ENCODE assay signal across 33 mouse cellular contexts in the genomic region with DNA sequence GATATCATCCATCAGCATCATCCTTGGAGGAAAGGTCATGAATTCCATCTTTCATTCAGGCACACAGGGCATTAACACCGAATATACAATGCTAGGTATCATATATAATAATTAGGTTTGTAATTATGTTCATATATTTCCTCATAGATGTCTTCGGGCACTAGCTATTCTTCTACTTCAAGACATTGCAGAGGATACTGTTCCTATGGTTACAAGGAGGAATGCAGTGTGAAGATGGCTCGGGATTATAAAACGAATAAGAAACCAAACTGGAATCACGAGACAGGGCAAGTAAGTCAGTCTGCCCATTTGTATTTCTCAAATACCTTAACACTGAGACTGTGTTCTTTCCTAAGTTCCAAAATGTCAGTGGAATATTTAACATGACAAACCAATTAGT.
DNase-seq lines count a peak whose midpoint lies in the region; ATAC-seq lines count a peak whose summit lies in the region.
"Had no signal": no experiment of that assay in that cellular context is flagged by ENCODE, and none has a peak within 500 bp of the region (broad histone marks: within the 10 kb centered on the region; RNA-seq: fewer than 3 reads in every experiment).

No protein-coding gene starts in this region.

- no peak overlapping the region for H3K4me3 ChIP-seq in hindbrain, embryonic 13.5 days
- no peak overlapping the region for H3K4me3 ChIP-seq in hindbrain, embryonic 16.5 days (ENCODE audit: low read length)
- no peak overlapping the region for H3K4me3 ChIP-seq in midbrain, embryonic 15.5 days
- no peak overlapping the region for H3K4me3 ChIP-seq in midbrain, embryonic 10.5 days
- no peak overlapping the region for H3K4me3 ChIP-seq in neural tube, embryonic 14.5 days (ENCODE audit: low read depth, low read length)
- no peak overlapping the region for H3K4me3 ChIP-seq in heart, embryonic 10.5 days
- H3K4me3 ChIP-seq: embryonic facial prominence, embryonic 10.5 days; embryonic facial prominence, embryonic 13.5 days; erythroblast, embryonic 14.5 days; forebrain, embryonic 12.5 days; gastrocnemius, adult 2 months; heart, embryonic 12.5 days; heart, embryonic 15.5 days; hindbrain, embryonic 10.5 days; hindbrain, embryonic 15.5 days had no signal

- no peak overlapping the region for H3K9ac ChIP-seq in hindbrain, embryonic 13.5 days
- no peak overlapping the region for H3K9ac ChIP-seq in hindbrain, embryonic 16.5 days (ENCODE audit: low read depth, low read length)
- H3K9ac ChIP-seq in midbrain, embryonic 15.5 days: no peak overlapping the region
- no peak overlapping the region for H3K9ac ChIP-seq in neural tube, embryonic 14.5 days (replicated peaks; ENCODE audit: low read depth, low read length)
- H3K9ac ChIP-seq: embryonic facial prominence, embryonic 13.5 days; forebrain, embryonic 12.5 days; heart, embryonic 12.5 days; heart, embryonic 15.5 days; hindbrain, embryonic 15.5 days had no signal

- ATAC-seq in hindbrain, embryonic 13.5 days (ENCODE audit: low FRiP score): 0 out of 2 replicates have a peak, but pooled peaks have one; percentile 39
- ATAC-seq in hindbrain, embryonic 16.5 days: no peak; the same call in 1 of the 2 replicates
- 0 out of 2 replicates have a peak, but pooled peaks have one; percentile 52 for ATAC-seq in midbrain, embryonic 15.5 days (replicated peaks)
- peak; percentile 51; the same call in 1 of the 2 replicates for ATAC-seq in neural tube, embryonic 14.5 days (ENCODE audit: low read depth)
- ATAC-seq: forebrain, embryonic 16.5 days; inflammation-experienced regulatory T-cells, adult 6 months; Patski had no signal

- H3K27me3 ChIP-seq in hindbrain, embryonic 13.5 days: no peaks in the 10 kb centered on the region
- H3K27me3 ChIP-seq in hindbrain, embryonic 16.5 days (replicated peaks; ENCODE audit: control insufficient read depth, insufficient read depth, low read length): no peaks in the 10 kb centered on the region
- no peaks in the 10 kb centered on the region for H3K27me3 ChIP-seq in midbrain, embryonic 15.5 days (replicated peaks)
- no peaks in the 10 kb centered on the region for H3K27me3 ChIP-seq in midbrain, embryonic 10.5 days (ENCODE audit: low read depth, poor library complexity, severe bottlenecking)
- H3K27me3 ChIP-seq in neural tube, embryonic 14.5 days (ENCODE audit: control insufficient read depth, insufficient read depth, low read length): no peaks in the 10 kb centered on the region
- no peaks in the 10 kb centered on the region for H3K27me3 ChIP-seq in heart, embryonic 10.5 days (ENCODE audit: insufficient read depth, poor library complexity, severe bottlenecking)
- H3K27me3 ChIP-seq: CH12.LX; embryonic facial prominence, embryonic 13.5 days; forebrain, embryonic 12.5 days; heart, embryonic 12.5 days; heart, embryonic 15.5 days; hindbrain, embryonic 15.5 days had no signal

- H3K9me3 ChIP-seq in hindbrain, embryonic 13.5 days: no peaks in the 10 kb centered on the region
- H3K9me3 ChIP-seq in hindbrain, embryonic 16.5 days (ENCODE audit: control insufficient read depth, low read length): no peaks in the 10 kb centered on the region
- H3K9me3 ChIP-seq in midbrain, embryonic 15.5 days: no peaks in the 10 kb centered on the region
- no peaks in the 10 kb centered on the region for H3K9me3 ChIP-seq in midbrain, embryonic 10.5 days (replicated peaks)
- no peaks in the 10 kb centered on the region for H3K9me3 ChIP-seq in neural tube, embryonic 14.5 days (ENCODE audit: control insufficient read depth, low read length)
- no peaks in the 10 kb centered on the region for H3K9me3 ChIP-seq in heart, embryonic 10.5 days
- H3K9me3 ChIP-seq: embryonic facial prominence, embryonic 10.5 days; embryonic facial prominence, embryonic 13.5 days; forebrain, embryonic 12.5 days; G1E; heart, embryonic 12.5 days; heart, embryonic 15.5 days; hindbrain, embryonic 10.5 days; hindbrain, embryonic 15.5 days had no signal

- H3K4me1 ChIP-seq in hindbrain, embryonic 13.5 days (replicated peaks): no peaks in the 10 kb centered on the region
- no peaks in the 10 kb centered on the region for H3K4me1 ChIP-seq in hindbrain, embryonic 16.5 days (ENCODE audit: control insufficient read depth, insufficient read depth, low read depth, low read length)
- H3K4me1 ChIP-seq in midbrain, embryonic 15.5 days: no peaks in the 10 kb centered on the region
- H3K4me1 ChIP-seq in midbrain, embryonic 10.5 days: no peaks in the 10 kb centered on the region
- no peaks in the 10 kb centered on the region for H3K4me1 ChIP-seq in neural tube, embryonic 14.5 days (ENCODE audit: control insufficient read depth, insufficient read depth, low read length)
- no peaks in the 10 kb centered on the region for H3K4me1 ChIP-seq in heart, embryonic 10.5 days
- H3K4me1 ChIP-seq: embryonic facial prominence, embryonic 10.5 days; embryonic facial prominence, embryonic 13.5 days; forebrain, embryonic 12.5 days; heart, embryonic 12.5 days; heart, embryonic 15.5 days; hindbrain, embryonic 10.5 days; hindbrain, embryonic 15.5 days had no signal

- H3K36me3 ChIP-seq in hindbrain, embryonic 13.5 days: no peaks in the 10 kb centered on the region
- no peaks in the 10 kb centered on the region for H3K36me3 ChIP-seq in hindbrain, embryonic 16.5 days (ENCODE audit: control insufficient read depth, insufficient read depth, low read length)
- H3K36me3 ChIP-seq in midbrain, embryonic 15.5 days (replicated peaks): no peaks in the 10 kb centered on the region
- H3K36me3 ChIP-seq in midbrain, embryonic 10.5 days: no peaks in the 10 kb centered on the region
- H3K36me3 ChIP-seq in neural tube, embryonic 14.5 days (ENCODE audit: control insufficient read depth, insufficient read depth, low read length): no peaks in the 10 kb centered on the region
- H3K36me3 ChIP-seq in heart, embryonic 10.5 days: no peaks in the 10 kb centered on the region
- H3K36me3 ChIP-seq: embryonic facial prominence, embryonic 10.5 days; embryonic facial prominence, embryonic 13.5 days; forebrain, embryonic 12.5 days; G1E; heart, embryonic 12.5 days; heart, embryonic 15.5 days; hindbrain, embryonic 10.5 days; hindbrain, embryonic 15.5 days had no signal

- H3K4me2 ChIP-seq in hindbrain, embryonic 13.5 days: no peak overlapping the region
- no peak overlapping the region for H3K4me2 ChIP-seq in hindbrain, embryonic 16.5 days (ENCODE audit: low read length)
- H3K4me2 ChIP-seq in midbrain, embryonic 15.5 days: no peak overlapping the region
- no peak overlapping the region for H3K4me2 ChIP-seq in neural tube, embryonic 14.5 days (ENCODE audit: low read depth, low read length)
- H3K4me2 ChIP-seq: embryonic facial prominence, embryonic 13.5 days; forebrain, embryonic 12.5 days; heart, embryonic 12.5 days; heart, embryonic 15.5 days; hindbrain, embryonic 15.5 days had no signal

- DNase-seq in midbrain, embryonic 10.5 days (ENCODE audit: low spot score): no peak
- no peak for DNase-seq in neural tube, embryonic 10.5 days (ENCODE audit: extremely low spot score, low spot score)
- no peak for DNase-seq in heart, embryonic 10.5 days (ENCODE audit: low spot score)
- DNase-seq: adrenal gland, postnatal 10 days; adrenal gland, postnatal 36 days; B cell, adult 2 months; cerebellum, adult 11-12 months; cerebellum, adult 8-10 months; cerebellum, postnatal 10 days; cerebellum, postnatal 36 days; embryo, embryonic 11 days; gastrocnemius, adult 2 months; gastrocnemius, postnatal 14 days; heart, adult 11 months; heart, postnatal 10 days; heart, postnatal 36 days had no signal

- H3K27ac ChIP-seq in hindbrain, embryonic 13.5 days: no peak overlapping the region
- H3K27ac ChIP-seq in hindbrain, embryonic 16.5 days (ENCODE audit: low read depth, low read length): no peak overlapping the region
- no peak overlapping the region for H3K27ac ChIP-seq in midbrain, embryonic 15.5 days
- no peak overlapping the region for H3K27ac ChIP-seq in midbrain, embryonic 10.5 days (replicated peaks)
- H3K27ac ChIP-seq in neural tube, embryonic 14.5 days (ENCODE audit: low read depth, low read length): no peak overlapping the region
- no peak overlapping the region for H3K27ac ChIP-seq in heart, embryonic 10.5 days
- H3K27ac ChIP-seq: embryonic facial prominence, embryonic 10.5 days; embryonic facial prominence, embryonic 13.5 days; forebrain, embryonic 12.5 days; gastrocnemius, adult 2 months; heart, embryonic 15.5 days; hindbrain, embryonic 10.5 days; hindbrain, embryonic 15.5 days had no signal

- WGBS in hindbrain, embryonic 13.5 days: 57% methylated on average over 5 of the region's 5 CpGs
- 49% methylated on average over 5 of the region's 5 CpGs for WGBS in hindbrain, embryonic 16.5 days
- WGBS in midbrain, embryonic 15.5 days: 43% methylated on average over 5 of the region's 5 CpGs
- WGBS in midbrain, embryonic 10.5 days: 80% methylated on average over 5 of the region's 5 CpGs
- 64% methylated on average over 5 of the region's 5 CpGs for WGBS in neural tube, embryonic 14.5 days
- WGBS in heart, embryonic 10.5 days: 86% methylated on average over 5 of the region's 5 CpGs
